Mouse (Mus musculus) embryonic facial prominence, embryonic 15.5 days (tissue): ENCODE measurements at regions not wholly inside any gene's neighbourhood (a gene's known extent, or its start where the extent isn't known, plus 50 kb on each side); places are given as distances from the start of the nearest gene placed in this dataset.

Source experiments
- ATAC-seq: fragments of 200-750 bp; cut with Nextera tagmentation; 2 replicates; pipeline ENCODE4 v1.8.0; 2017; ENCODE audit warnings: low read depth, moderate TSS enrichment; ENCODE audit not compliant: insufficient number of reproducible peaks, low FRiP score, low TSS enrichment
- H3K27ac ChIP-seq: fragments of 300-500 bp; sonication (generic); replicated peaks from 2 replicates; pipeline ENCODE4 v1.5.1; 2015; ENCODE audit warnings: mild to moderate bottlenecking, inconsistent platforms
- H3K27me3 ChIP-seq: fragments of 300-500 bp; sonication (generic); 2 replicates; pipeline ENCODE4 v1.6.1; 2015; ENCODE audit warnings: inconsistent platforms
- H3K36me3 ChIP-seq: fragments of 300-500 bp; sonication (generic); 2 replicates; pipeline ENCODE4 v1.6.1; 2015; ENCODE audit warnings: mild to moderate bottlenecking, inconsistent platforms
- H3K4me1 ChIP-seq: fragments of 300-500 bp; sonication (generic); 2 replicates; pipeline ENCODE4 v1.6.1; 2015; ENCODE audit warnings: inconsistent platforms
- H3K4me2 ChIP-seq: fragments of 300-500 bp; sonication (generic); replicated peaks from 2 replicates; pipeline ENCODE4 v1.6.1; 2015; ENCODE audit warnings: mild to moderate bottlenecking, inconsistent platforms
- H3K4me3 ChIP-seq: fragments of 300-500 bp; sonication (generic); replicated peaks from 2 replicates; pipeline ENCODE4 v1.5.1; 2015; ENCODE audit warnings: mild to moderate bottlenecking, inconsistent platforms
- H3K9ac ChIP-seq: fragments of 300-500 bp; sonication (generic); 2 replicates; pipeline ENCODE4 v1.6.1; 2015; ENCODE audit warnings: inconsistent platforms
- H3K9me3 ChIP-seq: fragments of 300-500 bp; sonication (generic); replicated peaks from 2 replicates; pipeline ENCODE4 v1.6.1; 2016; ENCODE audit warnings: inconsistent platforms
- WGBS: fragments of 180-500 bp; shearing (Covaris S2); methylation state at CpG from one replicate; pipeline ENCODE4 v1.1.7; 2015; 5-methylcytosine and 5-hydroxymethylcytosine counted together

DNA sequence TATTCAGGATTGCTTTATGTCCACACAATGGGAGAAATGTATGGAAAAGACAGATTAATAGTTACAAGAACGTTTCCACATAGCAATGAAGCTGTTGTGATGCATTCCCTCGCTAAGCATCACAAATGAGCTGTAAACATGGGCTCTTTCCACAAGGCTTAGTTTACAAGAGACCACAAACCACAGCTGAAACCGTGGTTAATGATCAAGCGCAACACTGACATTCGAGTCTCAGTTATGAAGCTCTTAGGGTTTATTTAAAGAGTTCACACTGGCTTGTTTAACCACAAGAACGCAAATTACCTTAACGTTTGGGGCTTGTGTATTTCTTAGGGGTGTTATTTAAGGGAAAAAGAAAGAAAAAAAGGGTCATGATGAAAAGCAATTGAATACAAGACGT, 727.3 kb upstream of the Frg1 start:
- H3K27me3 ChIP-seq, result no peaks in the 10 kb centered on the region
- no peak overlapping the region for H3K4me2 ChIP-seq
- no peaks in the 10 kb centered on the region for H3K36me3 ChIP-seq
- no peak overlapping the region for H3K9ac ChIP-seq
- no peak for ATAC-seq
- H3K27ac ChIP-seq, result no peak overlapping the region
- WGBS, result 31% methylated on average over 8 of the region's 8 CpGs
- no peak overlapping the region for H3K4me3 ChIP-seq
- no peaks in the 10 kb centered on the region for H3K4me1 ChIP-seq
- H3K9me3 ChIP-seq, result no peaks in the 10 kb centered on the region

DNA sequence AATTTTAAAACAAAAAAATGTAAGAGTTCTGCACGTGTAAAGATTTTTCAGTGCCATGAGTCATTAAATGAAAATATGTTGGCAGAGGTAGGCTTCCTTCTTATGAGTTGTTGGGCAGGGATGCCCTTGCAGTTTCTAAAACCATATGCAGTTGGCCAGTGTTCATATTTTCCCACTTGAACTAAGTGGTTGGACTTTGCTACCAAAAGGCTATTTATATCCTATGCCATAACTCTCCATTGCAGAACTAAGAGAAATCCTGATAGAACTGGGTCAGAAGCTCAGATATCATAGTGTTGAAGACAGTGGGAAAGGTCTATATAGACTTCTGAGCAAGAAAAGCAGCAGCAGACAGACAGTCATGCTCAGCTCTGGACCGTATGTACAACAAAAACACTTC, 690.7 kb upstream of the Frg1 start:
- H3K36me3 ChIP-seq, result no peaks in the 10 kb centered on the region
- H3K9ac ChIP-seq, result no peak overlapping the region
- ATAC-seq, result no peak
- no peak overlapping the region for H3K4me3 ChIP-seq
- H3K4me1 ChIP-seq, result no peaks in the 10 kb centered on the region
- H3K27me3 ChIP-seq, result no peaks in the 10 kb centered on the region
- H3K9me3 ChIP-seq, result no peaks in the 10 kb centered on the region
- 79% methylated on average over 2 of the region's 2 CpGs for WGBS
- H3K27ac ChIP-seq, result no peak overlapping the region
- H3K4me2 ChIP-seq, result no peak overlapping the region

DNA sequence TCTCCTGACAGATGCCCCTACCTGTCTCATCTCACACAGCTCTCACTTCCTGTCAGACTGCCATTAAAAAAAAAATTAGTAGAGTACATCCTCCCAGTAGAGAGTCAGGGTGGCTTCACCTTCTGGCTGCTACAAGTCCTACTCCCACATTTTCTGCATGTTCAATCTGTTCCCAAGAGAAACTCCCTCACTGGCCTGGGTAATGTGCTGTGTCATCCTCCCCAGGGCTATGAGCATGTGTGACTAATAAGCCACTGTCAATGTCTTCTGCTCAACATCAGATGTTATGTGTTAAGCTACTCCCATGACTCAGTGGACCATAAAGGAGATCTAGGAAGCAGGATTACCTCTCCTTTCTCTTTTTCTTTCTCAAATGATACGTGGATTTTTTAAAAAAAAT, 652.4 kb upstream of the Frg1 start:
- 35% methylated on average over 1 of the region's 1 CpGs for WGBS
- Histone ChIP-seq H3K9me3 (no peaks in the 10 kb centered on the region), H3K4me1 (no peaks in the 10 kb centered on the region), H3K9ac (no peak overlapping the region), H3K27ac (no peak overlapping the region), H3K4me3 (no peak overlapping the region), H3K27me3 (no peaks in the 10 kb centered on the region), H3K4me2 (no peak overlapping the region), H3K36me3 (no peaks in the 10 kb centered on the region)
- ATAC-seq, result no peak

DNA sequence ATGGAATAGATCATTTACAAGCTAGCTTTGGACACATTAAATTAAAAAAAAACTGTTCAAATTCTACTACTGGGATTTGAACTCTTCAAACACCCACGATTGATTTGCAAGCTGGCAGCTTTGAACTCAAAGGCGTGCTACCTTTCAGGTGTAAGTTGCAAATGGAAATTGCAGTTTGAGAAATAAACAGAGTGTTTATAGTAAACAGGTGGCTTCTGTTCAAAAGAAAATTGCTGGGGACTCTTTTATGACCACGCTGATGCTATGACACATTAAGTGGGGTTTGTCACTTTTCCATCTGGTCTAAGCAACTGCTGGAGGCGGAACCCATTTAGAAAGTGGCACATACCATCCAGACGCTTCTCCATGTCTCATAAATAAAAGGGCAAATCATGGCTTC, 626.7 kb upstream of the Frg1 start:
- ATAC-seq, result no peak
- Histone ChIP-seq H3K4me1 (no peaks in the 10 kb centered on the region), H3K27me3 (no peaks in the 10 kb centered on the region), H3K27ac (no peak overlapping the region), H3K9ac (no peak overlapping the region), H3K4me3 (no peak overlapping the region), H3K9me3 (no peaks in the 10 kb centered on the region), H3K4me2 (no peak overlapping the region), H3K36me3 (no peaks in the 10 kb centered on the region)
- WGBS, result 50% methylated on average over 5 of the region's 5 CpGs

DNA sequence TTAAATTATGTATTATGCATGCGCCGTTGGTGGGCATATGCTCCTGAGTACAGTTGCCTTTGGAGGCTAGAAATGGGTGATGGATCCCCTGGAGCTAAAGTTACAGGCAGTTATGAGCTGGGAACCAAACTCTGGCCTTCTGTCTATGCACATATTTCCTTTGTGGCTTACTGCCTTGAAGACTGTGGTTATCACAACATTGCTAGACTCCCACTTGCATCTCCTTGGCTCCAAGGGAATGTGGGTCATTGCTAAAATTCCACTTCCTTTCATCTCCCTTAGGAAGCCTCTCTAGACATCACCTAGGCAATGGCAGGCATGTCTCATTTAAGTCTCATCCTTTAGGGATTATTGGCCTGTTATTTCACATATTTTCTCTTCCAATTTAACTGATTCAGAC, 622.4 kb upstream of the Frg1 start:
- 80% methylated on average over 2 of the region's 2 CpGs for WGBS
- no peaks in the 10 kb centered on the region for H3K9me3 ChIP-seq
- no peaks in the 10 kb centered on the region for H3K36me3 ChIP-seq
- H3K9ac ChIP-seq, result no peak overlapping the region
- no peak overlapping the region for H3K27ac ChIP-seq
- no peak overlapping the region for H3K4me3 ChIP-seq
- H3K4me1 ChIP-seq, result no peaks in the 10 kb centered on the region
- no peak overlapping the region for H3K4me2 ChIP-seq
- H3K27me3 ChIP-seq, result no peaks in the 10 kb centered on the region
- ATAC-seq, result no peak

DNA sequence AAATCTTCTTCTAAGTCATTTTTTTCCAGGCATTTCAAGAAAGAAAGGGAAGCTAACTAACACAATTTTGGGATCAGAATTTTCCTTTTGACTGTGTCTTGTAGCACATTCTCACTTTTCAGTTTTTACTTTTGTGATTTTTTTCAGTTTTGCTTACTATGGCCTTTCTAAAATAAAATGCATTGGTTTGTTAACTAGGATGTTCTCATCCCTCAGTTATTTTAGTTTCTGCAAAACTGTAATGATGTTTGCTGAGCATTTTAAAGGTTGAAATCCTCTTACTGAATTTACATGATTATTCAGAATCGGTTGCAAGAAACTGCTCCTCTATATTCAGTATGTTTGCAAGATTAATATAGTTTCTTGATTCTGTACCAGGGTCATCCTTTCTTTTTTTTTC, 610.1 kb upstream of the Frg1 start:
- no peak for ATAC-seq
- Histone ChIP-seq H3K4me1 (no peaks in the 10 kb centered on the region), H3K27me3 (no peaks in the 10 kb centered on the region), H3K9me3 (no peaks in the 10 kb centered on the region), H3K9ac (no peak overlapping the region), H3K4me2 (no peak overlapping the region), H3K27ac (no peak overlapping the region), H3K36me3 (no peaks in the 10 kb centered on the region), H3K4me3 (no peak overlapping the region)
- 76% methylated on average over 1 of the region's 1 CpGs for WGBS

GRCm38 (mm10) chr8:42017786-42018185, 600.9 kb upstream of the Frg1 start:
- Histone ChIP-seq H3K27me3 (no peaks in the 10 kb centered on the region), H3K9ac (no peak overlapping the region), H3K36me3 (no peaks in the 10 kb centered on the region), H3K4me3 (no peak overlapping the region), H3K4me2 (no peak overlapping the region), H3K27ac (no peak overlapping the region), H3K9me3 (no peaks in the 10 kb centered on the region), H3K4me1 (no peaks in the 10 kb centered on the region)
- ATAC-seq, result no peak
- 31% methylated on average over 3 of the region's 3 CpGs for WGBS

DNA sequence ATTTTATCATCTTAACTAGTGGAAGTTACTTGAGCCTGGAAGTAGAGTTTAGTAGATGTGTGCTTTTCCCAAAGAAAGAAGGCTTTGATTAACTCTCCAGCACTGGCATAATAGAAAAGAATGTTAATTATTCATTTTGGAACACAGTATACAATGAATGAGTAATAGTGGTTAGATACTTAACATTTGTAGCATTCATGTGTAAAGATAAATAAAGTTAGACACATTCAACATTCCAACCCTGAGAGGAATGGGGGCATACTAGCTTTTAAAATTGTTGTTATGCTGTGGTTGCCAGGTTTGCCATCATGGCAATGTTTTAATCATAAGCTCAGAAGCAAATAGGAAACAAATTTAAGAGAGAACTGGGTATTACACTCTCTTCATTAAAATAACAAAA, 586.3 kb upstream of the Frg1 start:
- no peak overlapping the region for H3K9ac ChIP-seq
- no peak overlapping the region for H3K4me3 ChIP-seq
- ATAC-seq, result no peak

GRCm38 (mm10) chr8:41989040-41989501, 572.2 kb upstream of the Frg1 start:
- H3K4me3 ChIP-seq, result no peak overlapping the region
- no peak overlapping the region for H3K27ac ChIP-seq
- H3K36me3 ChIP-seq, result no peaks in the 10 kb centered on the region
- WGBS, result 57% methylated on average over 8 of the region's 8 CpGs
- H3K4me1 ChIP-seq, result no peaks in the 10 kb centered on the region
- no peaks in the 10 kb centered on the region for H3K27me3 ChIP-seq
- ATAC-seq, result no peak
- no peak overlapping the region for H3K9ac ChIP-seq
- H3K4me2 ChIP-seq, result no peak overlapping the region
- H3K9me3 ChIP-seq, result no peaks in the 10 kb centered on the region

More for the DNA sequence above, 586.3 kb upstream of the Frg1 start:
- Histone ChIP-seq H3K4me1 (no peaks in the 10 kb centered on the region), H3K27me3 (no peaks in the 10 kb centered on the region), H3K36me3 (no peaks in the 10 kb centered on the region), H3K27ac (no peak overlapping the region), H3K4me2 (no peak overlapping the region), H3K9me3 (no peaks in the 10 kb centered on the region)

DNA sequence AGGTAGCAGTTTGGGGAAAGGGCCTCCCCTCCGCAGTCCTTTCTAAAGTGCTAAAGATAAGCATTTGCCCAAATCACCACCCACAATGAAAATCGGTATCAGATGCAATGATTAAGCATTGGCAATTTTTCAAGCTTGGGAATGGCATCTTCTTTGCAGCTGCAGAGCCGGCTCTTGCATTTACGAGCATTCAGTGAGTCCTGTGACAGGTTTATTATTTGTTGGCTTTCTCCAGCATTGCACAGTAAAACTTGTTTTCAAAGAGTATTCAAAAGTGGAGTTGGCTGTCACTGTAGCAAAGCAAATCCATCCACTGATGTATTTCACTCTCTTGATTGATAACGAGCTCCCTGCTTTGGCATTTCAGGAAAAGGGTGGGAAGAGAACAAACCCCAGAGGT, 571.3 kb upstream of the Frg1 start:
- Histone ChIP-seq H3K4me2 (no peak overlapping the region), H3K4me3 (no peak overlapping the region), H3K27me3 (no peaks in the 10 kb centered on the region), H3K27ac (no peak overlapping the region), H3K36me3 (no peaks in the 10 kb centered on the region), H3K9ac (no peak overlapping the region), H3K9me3 (no peaks in the 10 kb centered on the region), H3K4me1 (no peaks in the 10 kb centered on the region)
- no peak for ATAC-seq
- WGBS, result 59% methylated on average over 5 of the region's 5 CpGs

- no peak for ATAC-seq
Observed at GRCm38 (mm10) chr8:41987417-41987816, 570.5 kb upstream of the Frg1 start.

DNA sequence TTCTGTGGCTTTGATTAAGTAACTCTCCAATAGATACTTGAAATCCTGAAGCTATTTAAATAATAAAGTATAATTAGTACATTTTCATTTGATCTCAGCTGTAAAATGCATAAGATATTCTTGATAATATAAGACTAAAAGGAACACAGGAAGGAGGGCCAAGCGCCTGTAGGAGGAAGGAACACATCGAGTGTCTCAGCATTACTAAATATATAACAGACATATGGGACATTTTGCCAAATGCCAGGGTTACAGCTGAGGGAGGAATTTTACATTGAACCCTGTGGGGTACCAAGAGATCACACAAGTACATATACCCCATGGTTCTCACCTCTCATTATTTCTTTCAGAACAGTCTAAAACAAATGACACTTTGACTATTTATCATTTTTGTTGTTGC, 555.5 kb upstream of the Frg1 start:
- Histone ChIP-seq H3K4me1 (no peaks in the 10 kb centered on the region), H3K36me3 (no peaks in the 10 kb centered on the region), H3K27ac (no peak overlapping the region), H3K4me2 (no peak overlapping the region), H3K4me3 (no peak overlapping the region), H3K9me3 (no peaks in the 10 kb centered on the region), H3K9ac (no peak overlapping the region), H3K27me3 (no peaks in the 10 kb centered on the region)
- no peak for ATAC-seq
- WGBS, result 59% methylated on average over 2 of the region's 2 CpGs

More at GRCm38 (mm10) chr8:41987417-41987816, 570.5 kb upstream of the Frg1 start:
- no peak overlapping the region for H3K4me3 ChIP-seq
- no peak overlapping the region for H3K27ac ChIP-seq
- H3K9ac ChIP-seq, result no peak overlapping the region
- H3K4me1 ChIP-seq, result no peaks in the 10 kb centered on the region
- no peaks in the 10 kb centered on the region for H3K9me3 ChIP-seq
- H3K27me3 ChIP-seq, result no peaks in the 10 kb centered on the region
- H3K4me2 ChIP-seq, result no peak overlapping the region
- H3K36me3 ChIP-seq, result no peaks in the 10 kb centered on the region
